Mouse (Mus musculus) layer of hippocampus, adult 8-10 months (tissue): ENCODE measurements around the gene Efl1. TPM values are rescaled to one million over a fixed set of nuclear protein-coding genes. Genes with fewer than 3 reads are reported as not detected.

ENCODE experiments used
- DNase-seq, 2 experiments: peaks; one replicate each; pipeline ENCODE4 v3.0.0; 2022; ENCODE audit warnings: low spot score in 2 of 2
- total RNA-seq, 4 experiments: library from RNA; stranded (reverse); gene quantifications; 2 replicates each; pipeline ENCODE4 v1.2.4; 2022

Efl1 gene
- total RNA-seq: 10 to 100 TPM; 18.1 to 25.6 (median 19.1) TPM

DNA sequence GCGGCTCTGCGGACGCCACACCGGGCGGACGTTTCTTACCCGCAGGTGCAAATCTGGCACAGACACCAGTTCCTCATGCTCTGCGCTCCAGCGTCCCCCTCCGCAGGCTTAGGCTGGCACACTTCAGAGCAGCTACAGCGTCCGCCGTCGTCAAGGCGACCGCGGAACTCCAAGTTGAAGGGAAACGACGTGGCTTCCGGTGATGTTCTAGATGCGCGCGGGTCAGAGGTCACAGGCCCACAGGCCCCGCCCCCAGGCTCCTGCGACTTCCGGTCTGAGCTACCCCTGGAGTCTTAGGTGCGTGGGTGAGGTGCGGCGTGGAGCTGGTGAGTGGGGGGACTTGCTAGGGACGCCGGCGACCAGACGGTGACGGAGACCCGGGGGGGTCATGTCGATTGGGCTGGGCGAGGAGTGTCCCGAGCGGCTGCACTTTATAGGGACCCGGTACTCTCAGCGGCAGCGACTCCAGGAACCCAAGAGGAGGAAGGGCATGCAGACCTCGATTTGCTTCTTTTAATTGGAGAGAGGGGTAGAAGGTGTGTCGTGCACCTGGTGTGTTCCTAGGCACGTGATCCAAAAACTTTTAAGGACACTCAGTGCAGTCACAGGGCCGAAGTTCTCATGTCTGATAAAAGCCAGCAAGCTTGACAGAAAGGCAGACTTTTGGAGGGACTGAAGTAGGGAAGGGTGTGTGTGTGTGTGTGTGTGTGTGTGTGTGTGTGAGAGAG lies at the start of gene Efl1, which contains the start of gene Saxo2:
Efl1 (plus strand) TSS at position 262 of the 728 bp plus-strand sequence.
Saxo2 (minus strand) TSS at position 176 of the 728 bp plus-strand sequence.
- DNase-seq: peak; percentile 95 to 96

DNA sequence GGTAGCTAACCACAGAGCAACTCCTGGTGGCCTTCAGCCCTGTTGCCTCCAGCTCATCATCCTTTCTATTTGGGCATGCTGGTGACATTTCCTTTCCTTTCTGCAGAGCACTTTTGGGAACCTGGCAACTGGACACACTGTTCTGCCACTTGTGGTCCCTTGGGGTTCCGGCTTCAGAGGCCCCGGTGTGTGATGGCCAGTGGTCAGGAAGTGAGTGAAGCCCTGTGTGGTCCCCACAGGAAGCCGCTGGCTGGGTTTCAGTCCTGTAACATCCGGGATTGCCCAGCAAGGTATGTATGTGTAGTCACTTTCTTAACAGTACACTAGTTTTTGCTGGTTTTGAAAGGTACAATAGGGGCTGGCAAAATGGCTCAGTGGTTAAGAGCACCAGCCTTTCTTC lies 46.4 kb upstream of the Efl1 start:
- DNase-seq: no peak

- DNase-seq: no peak
Measured at GRCm38 (mm10) chr7:82605425-82605824, 43.0 kb upstream of the Efl1 start.

DNA sequence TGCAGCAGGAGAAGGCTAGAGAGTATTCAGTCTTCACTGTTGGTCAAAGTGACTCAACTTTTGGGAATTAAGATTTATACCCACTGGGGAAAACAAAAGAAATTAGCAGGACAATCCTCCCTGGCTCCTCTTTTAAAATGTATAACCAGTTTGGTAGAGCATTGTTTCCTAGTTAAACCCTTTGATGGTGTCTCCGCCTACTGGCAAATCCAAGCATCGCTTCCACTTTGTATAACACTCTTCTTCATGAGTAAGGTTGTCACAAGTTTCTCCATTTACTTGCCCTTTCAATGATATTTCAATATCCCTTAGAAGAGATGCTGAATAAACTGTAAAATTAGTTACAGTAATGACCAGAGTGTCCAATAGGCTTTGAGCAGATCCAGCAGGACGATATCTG lies 38.8 kb upstream of the Efl1 start:
- DNase-seq: no peak

- no peak for DNase-seq
Measured at GRCm38 (mm10) chr7:82625342-82625741, 23.1 kb upstream of the Efl1 start.

- no peak for DNase-seq
Measured at GRCm38 (mm10) chr7:82647183-82647582, 1.2 kb upstream of the Efl1 start.

DNA sequence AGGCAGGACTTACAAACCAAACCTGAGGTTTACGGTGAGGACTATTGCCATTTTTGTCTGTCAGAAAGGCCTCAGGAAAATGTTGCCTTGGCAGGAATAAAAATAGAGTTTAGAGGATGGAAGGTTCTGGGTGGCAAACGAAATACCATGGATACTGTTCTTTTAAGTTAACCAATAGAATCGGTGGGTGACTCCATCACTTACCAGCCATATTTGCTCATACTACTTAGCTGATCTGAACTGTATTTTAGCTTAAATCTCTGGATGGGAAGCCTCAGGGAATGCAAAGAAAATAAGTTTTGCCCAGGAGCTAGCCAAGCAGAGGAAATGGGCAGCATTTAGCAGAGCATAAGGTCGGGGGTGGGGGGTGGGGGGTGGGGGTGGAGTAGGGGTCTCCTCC lies 505 bp upstream of the Efl1 start:
- DNase-seq: no peak

GRCm38 (mm10) chr7:82649081-82649445 lies 649 bp downstream of the Efl1 start:
- DNase-seq: no peak

DNA sequence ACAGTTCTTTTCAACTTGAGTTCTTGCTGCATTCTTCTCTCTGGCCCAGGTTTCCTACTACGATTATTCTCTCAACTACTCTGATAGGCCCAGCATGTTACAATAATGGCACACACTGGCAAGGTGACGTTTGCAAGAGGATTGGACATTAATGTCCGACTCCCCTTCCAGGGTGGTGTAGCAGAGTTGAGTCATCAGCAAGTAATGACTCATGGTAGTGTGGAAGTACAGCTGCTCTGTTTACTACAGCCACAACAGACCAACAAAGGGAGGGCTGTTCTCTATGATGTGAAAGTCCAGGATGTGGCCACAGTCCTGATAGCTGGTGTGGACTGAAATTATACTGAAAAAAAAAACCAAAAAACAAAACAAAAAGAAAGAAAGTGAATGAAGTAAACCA lies 16.2 kb downstream of the Efl1 start:
- DNase-seq: no peak

GRCm38 (mm10) chr7:82676001-82676400 lies 27.6 kb downstream of the Efl1 start:
- no peak for DNase-seq

DNA sequence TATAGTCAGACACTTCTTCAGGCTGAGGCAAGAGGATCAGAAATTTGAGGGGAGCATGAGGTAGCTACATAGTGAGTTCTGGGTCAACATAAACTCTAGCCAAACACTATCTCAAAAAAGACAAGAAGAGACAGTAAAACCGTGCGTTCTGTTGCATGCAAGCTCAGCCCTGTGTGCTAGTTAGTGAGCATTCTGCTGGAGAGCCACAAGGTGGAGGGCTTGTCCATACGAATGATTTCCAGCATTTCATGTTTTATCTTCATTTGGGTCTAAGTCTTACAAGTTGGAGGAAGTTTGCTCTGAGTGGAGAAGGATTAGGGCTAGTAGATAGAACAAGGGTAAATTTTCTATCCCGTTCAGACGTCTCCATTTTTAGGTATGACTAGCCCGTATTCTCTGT lies 28.4 kb downstream of the Efl1 start:
- DNase-seq: no peak

GRCm38 (mm10) chr7:82679901-82680300 lies 31.5 kb downstream of the Efl1 start:
- no peak for DNase-seq

DNA sequence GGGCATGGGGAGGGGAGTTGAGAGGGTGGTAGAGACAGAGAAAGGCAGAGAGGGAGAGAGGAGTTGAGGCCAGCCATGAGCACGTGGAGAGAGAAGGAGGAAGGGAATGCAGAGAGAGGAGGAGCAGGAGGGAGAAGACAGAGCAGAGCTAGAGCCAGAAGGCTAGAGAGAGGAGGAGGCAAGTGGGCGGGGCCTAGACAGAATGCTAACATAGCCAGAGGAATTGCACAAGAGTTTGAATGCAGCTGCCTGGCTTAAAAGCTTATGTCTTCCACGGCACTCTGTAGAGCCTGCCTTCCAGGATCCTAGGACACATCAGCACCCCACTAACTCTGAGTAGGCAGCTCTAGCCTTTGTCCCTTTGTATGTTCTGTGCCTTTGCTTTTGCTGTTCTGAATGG lies 40.3 kb downstream of the Efl1 start:
- DNase-seq: peak in 1 of 2 experiments; percentile 39

GRCm38 (mm10) chr7:82691021-82691738 lies 42.8 kb downstream of the Efl1 start:
- DNase-seq: no peak

DNA sequence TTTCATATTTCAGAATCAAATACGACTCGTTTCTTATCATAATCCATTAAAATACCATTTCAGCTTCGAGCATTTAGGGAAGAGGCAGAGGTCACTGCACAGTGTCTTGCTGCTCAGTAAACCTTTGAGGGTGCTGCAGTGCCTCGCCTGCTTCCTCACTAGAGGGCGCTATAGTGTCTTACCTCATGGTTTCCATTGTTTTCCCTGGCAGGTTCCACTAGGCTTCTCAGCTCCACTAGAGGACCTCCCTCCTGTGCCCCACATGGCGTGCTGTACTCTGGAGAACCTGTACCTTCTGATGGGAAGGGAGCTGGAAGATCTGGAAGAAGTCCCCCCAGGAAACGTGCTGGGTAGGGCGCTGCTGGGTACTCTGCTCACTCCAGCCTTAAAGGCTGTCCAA lies 49.3 kb downstream of the Efl1 start:
- no peak for DNase-seq

- no peak for DNase-seq
Measured at GRCm38 (mm10) chr7:82698968-82699367, 50.6 kb downstream of the Efl1 start.

DNA sequence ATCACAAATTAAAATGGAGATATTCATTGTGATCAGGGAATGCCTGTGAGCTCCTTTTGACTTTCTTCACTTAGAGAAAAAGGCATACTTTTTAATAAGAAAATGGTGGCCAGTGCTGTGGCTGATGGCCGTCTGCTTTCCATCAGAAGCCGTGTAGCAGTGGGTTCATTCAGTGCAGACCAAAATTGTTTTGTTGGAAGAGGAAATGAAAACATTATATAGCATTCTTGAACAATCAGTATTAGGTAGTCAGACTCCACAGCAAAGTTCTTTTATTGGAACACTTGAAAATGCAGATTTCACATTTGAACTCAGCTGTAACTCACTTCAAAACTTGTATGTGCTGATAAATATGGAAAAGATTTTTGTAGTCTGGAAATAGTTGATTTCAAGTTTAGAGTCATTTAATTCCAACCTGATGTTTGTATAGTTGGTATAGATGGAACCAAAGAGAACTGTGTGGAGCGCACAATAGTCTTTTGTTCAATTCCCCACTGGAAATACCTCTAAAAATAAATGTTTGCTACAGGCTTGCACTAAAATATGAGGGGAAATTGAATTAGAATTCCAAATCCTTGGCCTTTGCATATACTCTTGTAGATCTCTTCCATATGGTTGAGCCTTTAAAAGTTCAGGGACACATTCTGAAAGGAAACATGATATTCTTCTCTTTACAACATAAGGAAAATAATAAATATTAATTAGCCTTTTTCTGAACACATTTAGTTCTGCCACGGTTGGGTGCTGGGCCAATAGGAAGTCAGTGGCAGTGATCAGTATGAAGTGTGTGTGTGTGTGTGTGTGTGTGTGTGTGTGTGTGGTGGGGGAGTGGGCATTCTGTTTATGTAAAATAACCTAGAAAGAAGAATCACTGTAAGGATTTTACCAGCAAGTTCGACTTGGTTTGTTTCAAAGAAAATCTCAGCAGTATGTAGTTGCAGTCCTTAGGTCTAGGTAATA lies 54.2 kb downstream of the Efl1 start:
- DNase-seq: no peak

DNA sequence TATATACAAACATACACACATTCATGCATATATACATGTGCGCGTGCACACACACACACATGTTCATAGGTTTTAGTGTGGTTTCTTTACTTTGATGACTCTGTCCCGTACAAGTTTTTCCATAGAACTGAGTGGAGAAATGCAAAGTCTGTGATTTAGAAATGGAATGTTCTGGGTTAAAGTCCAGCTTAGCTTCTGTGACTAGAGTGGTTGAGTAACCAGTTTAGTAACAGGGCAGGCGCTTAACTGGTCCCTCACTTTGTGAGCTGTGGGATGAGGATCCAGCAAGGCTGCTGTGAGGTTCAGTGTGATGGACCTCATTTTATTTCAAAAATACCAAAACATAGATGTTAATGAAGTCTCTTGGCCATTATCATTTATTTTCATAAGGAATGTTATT lies 60.8 kb downstream of the Efl1 start:
- DNase-seq: no peak

- DNase-seq: peak; percentile 27 to 49
Measured at GRCm38 (mm10) chr7:82715210-82715911, 66.9 kb downstream of the Efl1 start.

DNA sequence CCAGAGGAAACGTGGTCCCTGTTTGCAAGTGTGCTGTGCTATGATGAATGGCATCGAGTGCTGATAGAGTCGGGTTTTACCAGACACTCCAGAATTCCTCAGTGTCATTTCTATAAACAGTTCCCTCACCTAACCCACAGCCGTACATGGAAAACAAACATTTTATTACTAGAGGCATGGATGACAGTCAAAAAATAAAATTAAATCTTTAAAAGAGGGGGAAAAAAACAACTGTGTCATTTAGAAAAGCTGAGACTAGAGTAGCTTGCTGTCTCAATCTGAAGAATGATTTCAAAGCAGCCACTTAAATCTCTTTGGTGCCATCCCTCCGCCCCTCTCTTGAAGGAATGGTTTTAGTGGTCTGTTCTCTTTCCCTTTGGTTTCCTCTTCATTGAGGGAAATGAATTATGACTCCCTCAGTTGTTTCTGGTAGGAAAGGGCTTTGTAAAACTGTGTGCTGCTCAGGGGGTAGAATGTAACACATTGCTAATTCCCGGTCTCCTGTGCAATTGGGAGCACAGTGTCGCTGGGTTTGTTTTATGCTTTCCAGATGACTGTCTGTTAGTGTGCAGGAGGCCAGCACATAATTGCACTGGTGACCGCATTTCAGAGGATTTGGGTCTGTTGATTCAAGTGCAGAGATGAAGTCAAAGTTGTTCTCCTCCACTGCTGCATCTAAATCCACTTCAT lies 67.6 kb downstream of the Efl1 start:
- no peak for DNase-seq

DNA sequence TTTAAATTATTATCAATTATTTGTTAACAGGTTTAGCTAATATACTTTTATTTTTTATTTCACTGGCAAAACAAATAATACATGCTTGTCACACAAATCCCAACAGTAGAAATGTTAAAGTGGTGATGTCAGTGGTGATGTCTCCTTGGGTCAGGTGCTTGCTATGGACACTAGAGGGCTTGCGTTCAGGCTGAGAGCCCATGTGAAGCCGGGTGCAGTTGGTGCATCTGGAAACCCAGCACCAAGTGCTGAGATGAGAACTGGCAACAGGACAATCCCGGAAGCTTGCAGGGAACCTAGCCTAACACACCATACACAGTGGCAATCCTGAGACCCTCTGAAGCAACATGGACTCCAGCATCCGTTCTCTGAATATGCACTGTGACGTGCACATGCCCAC lies 70.9 kb downstream of the Efl1 start:
- no peak for DNase-seq
